Mouse (Mus musculus) bone marrow macrophage, adult 2 months (primary cell): Measurements from ENCODE around the gene Sipa1l3.

Experiments used
- CTCF ChIP-seq: IDR thresholded peaks from 2 replicates; pipeline ENCODE4 v1.5.1; 2012; ENCODE audit warnings: low read depth, mild to moderate bottlenecking, low read length, moderate library complexity
- POLR2A ChIP-seq: IDR thresholded peaks from 2 replicates; pipeline ENCODE4 v1.6.1; 2012; ENCODE audit warnings: mild to moderate bottlenecking, low read depth, low read length, borderline replicate concordance

GRCm38 (mm10) chr7:29555051-29555450, 36.6 kb upstream of the Sipa1l3 start:
- TF ChIP-seq POLR2A: no peak
- TF ChIP-seq CTCF: no peak
